Mouse (Mus musculus) lung, postnatal 0 days (tissue): ENCODE measurements around the gene Enox1. TPM values are rescaled to one million over a fixed set of nuclear protein-coding genes. Genes with fewer than 3 reads are reported as not detected.

Experiments used
- ATAC-seq: fragments of 200-750 bp; cut with Nextera tagmentation; 2 replicates; pipeline ENCODE4 v1.8.0; 2017; ENCODE audit warnings: moderate library complexity
- DNase-seq: peaks from one replicate; pipeline ENCODE4 v3.0.0-alpha.2; 2016; ENCODE audit warnings: low spot score
- H3K27ac ChIP-seq: fragments of 300-500 bp; sonication (generic); 2 replicates; pipeline ENCODE4 v1.5.1; 2014; ENCODE audit warnings: antibody characterized with exemption, mild to moderate bottlenecking, low read length, mixed read lengths
- H3K27me3 ChIP-seq: fragments of 300-500 bp; sonication (generic); replicated peaks from 2 replicates; pipeline ENCODE4 v1.6.1; 2014; ENCODE audit warnings: low read length, mixed read lengths; ENCODE audit not compliant: insufficient read depth
- H3K36me3 ChIP-seq: fragments of 300-500 bp; sonication (generic); 2 replicates; pipeline ENCODE4 v1.6.1; 2014; ENCODE audit warnings: low read length, mixed read lengths; ENCODE audit not compliant: insufficient read depth
- H3K4me1 ChIP-seq: fragments of 300-500 bp; sonication (generic); 2 replicates; pipeline ENCODE4 v1.6.1; 2014; ENCODE audit warnings: antibody characterized with exemption, low read depth, low read length, mixed read lengths; ENCODE audit not compliant: insufficient read depth
- H3K4me2 ChIP-seq: fragments of 300-500 bp; sonication (generic); replicated peaks from 2 replicates; pipeline ENCODE4 v1.6.1; 2014; ENCODE audit warnings: low read depth, mild to moderate bottlenecking, low read length, moderate library complexity, mixed read lengths
- H3K4me3 ChIP-seq: fragments of 300-500 bp; sonication (generic); 2 replicates; pipeline ENCODE4 v1.5.1; 2014; ENCODE audit warnings: low read depth, low read length
- H3K9ac ChIP-seq: fragments of 300-500 bp; sonication (generic); replicated peaks from 2 replicates; pipeline ENCODE4 v1.6.1; 2014; ENCODE audit warnings: low read depth, mild to moderate bottlenecking
- H3K9me3 ChIP-seq: fragments of 300-500 bp; sonication (generic); 2 replicates; pipeline ENCODE4 v1.6.1; 2016; ENCODE audit warnings: low read length, mixed read lengths
- CTCF ChIP-seq: IDR thresholded peaks from 2 replicates; pipeline ENCODE4 v1.5.1; 2016; ENCODE audit warnings: antibody characterized with exemption, mild to moderate bottlenecking
- EP300 ChIP-seq: IDR thresholded peaks from 2 replicates; pipeline ENCODE4 v1.6.1; 2016; ENCODE audit warnings: antibody characterized with exemption, mild to moderate bottlenecking, control low read depth
- WGBS: fragments of 180-500 bp; shearing (Covaris S2); extraction: QIAGEN DNeasy Blood & Tissue Kit; methylation state at CpG from one replicate; pipeline ENCODE4 v1.1.7; 2014; 5-methylcytosine and 5-hydroxymethylcytosine counted together
- polyA plus RNA-seq: library from polyadenylated mRNA; unstranded; fragments of >200 nt; fragmentation: Nextera tagmentation; extraction: Ambion mirVana; gene quantifications from 2 replicates; pipeline ENCODE4 v1.2.1, GENCODE M21; 2015

Gene Enox1
- polyA plus RNA-seq, 1 experiment from 2014 or later: 1.5 TPM

GRCm38 (mm10) chr14:77509042-77509441, 352.5 kb downstream of the Enox1 start:
- no peak overlapping the region for H3K27ac ChIP-seq
- no peak overlapping the region for H3K9ac ChIP-seq
- ATAC-seq (no peak), DNase-seq (no peak)
- no peaks in the 10 kb centered on the region for H3K36me3 ChIP-seq
- no peak overlapping the region for H3K4me2 ChIP-seq
- no peak overlapping the region for H3K4me3 ChIP-seq
- H3K9me3 ChIP-seq: no peaks in the 10 kb centered on the region
- no peak for TF ChIP-seq EP300
- no peak for TF ChIP-seq CTCF
- no peaks in the 10 kb centered on the region for H3K27me3 ChIP-seq
- no peaks in the 10 kb centered on the region for H3K4me1 ChIP-seq
- 75% methylated on average over 6 of the region's 6 CpGs for WGBS

DNA sequence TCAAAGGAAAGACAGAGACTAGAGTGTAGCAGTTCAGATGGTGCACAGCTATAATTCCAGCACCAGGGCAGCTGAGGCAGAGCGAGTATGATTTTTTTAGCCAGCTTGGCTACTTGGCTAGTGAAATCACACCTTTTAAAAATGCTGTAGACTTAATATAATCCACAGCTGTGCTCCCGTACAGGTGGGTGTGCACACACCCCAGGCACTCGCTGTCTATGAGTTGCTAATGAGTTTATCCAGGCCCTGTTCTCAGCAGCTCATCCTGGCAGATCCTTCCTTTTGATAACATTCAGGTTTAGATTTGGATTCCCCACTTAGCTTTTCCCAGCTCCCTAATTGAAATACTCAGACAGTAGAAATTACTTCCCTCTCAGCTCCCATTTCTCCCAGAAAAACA, 353.4 kb downstream of the Enox1 start:
- Histone ChIP-seq H3K9me3 (no peaks in the 10 kb centered on the region), H3K4me1 (no peaks in the 10 kb centered on the region), H3K9ac (no peak overlapping the region), H3K4me3 (no peak overlapping the region), H3K27ac (no peak overlapping the region), H3K4me2 (no peak overlapping the region), H3K27me3 (no peaks in the 10 kb centered on the region), H3K36me3 (no peaks in the 10 kb centered on the region)
- no peak for TF ChIP-seq CTCF
- no peak for TF ChIP-seq EP300
- ATAC-seq (no peak), DNase-seq (no peak)
- 53% methylated on average over 3 of the region's 3 CpGs for WGBS

DNA sequence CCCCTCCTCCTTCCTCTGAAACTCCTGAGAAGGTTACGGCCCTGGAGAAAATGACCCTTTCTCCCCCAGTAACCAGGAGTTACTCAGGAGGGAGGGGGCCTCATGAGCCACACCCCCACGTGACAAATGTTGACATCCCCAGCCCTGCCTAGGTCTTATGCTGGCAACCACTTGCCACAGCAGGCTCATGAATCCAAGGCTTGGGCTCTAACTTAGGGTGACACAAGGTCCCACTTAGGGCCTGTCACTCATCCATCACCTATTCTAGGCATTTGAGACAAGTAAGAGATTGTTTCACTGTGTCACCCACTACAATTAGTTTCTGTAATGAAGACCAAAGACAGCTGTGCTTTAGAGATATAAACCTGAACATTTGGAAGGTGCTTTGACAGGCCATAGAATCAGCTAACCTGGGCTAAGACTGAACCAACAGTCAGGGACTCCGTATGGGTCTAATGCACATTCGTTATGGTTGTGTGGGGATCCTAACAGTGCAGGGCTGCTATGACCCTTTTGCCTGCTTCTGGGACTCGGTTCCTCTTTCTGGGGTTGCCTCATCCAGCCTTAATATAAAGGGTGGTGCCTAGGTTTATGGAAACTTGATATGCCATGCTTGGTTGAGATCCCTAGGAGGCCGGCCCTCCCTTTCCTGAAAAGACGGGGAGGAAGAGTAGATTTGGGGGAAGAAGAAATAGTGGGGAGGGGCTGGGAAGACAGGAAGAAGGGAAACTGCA, 354.7 kb downstream of the Enox1 start:
- TF ChIP-seq CTCF: no peak
- no peak for TF ChIP-seq EP300
- Histone ChIP-seq H3K4me2 (no peak overlapping the region), H3K36me3 (no peaks in the 10 kb centered on the region), H3K4me1 (no peaks in the 10 kb centered on the region), H3K9ac (no peak overlapping the region), H3K27ac (no peak overlapping the region), H3K9me3 (no peaks in the 10 kb centered on the region), H3K4me3 (no peak overlapping the region), H3K27me3 (no peaks in the 10 kb centered on the region)
- 72% methylated on average over 7 of the region's 7 CpGs for WGBS
- DNase-seq (no peak), ATAC-seq (no peak)

- Histone ChIP-seq H3K4me1 (no peaks in the 10 kb centered on the region), H3K9me3 (no peaks in the 10 kb centered on the region), H3K4me3 (no peak overlapping the region), H3K27ac (no peak overlapping the region), H3K36me3 (no peaks in the 10 kb centered on the region), H3K4me2 (no peak overlapping the region), H3K27me3 (no peaks in the 10 kb centered on the region), H3K9ac (no peak overlapping the region)
- ATAC-seq (no peak), DNase-seq (no peak)
- 73% methylated on average over 4 of the region's 4 CpGs for WGBS
- TF ChIP-seq EP300 (no peak), CTCF (no peak)
Observed at GRCm38 (mm10) chr14:77518017-77518416, 361.5 kb downstream of the Enox1 start.

DNA sequence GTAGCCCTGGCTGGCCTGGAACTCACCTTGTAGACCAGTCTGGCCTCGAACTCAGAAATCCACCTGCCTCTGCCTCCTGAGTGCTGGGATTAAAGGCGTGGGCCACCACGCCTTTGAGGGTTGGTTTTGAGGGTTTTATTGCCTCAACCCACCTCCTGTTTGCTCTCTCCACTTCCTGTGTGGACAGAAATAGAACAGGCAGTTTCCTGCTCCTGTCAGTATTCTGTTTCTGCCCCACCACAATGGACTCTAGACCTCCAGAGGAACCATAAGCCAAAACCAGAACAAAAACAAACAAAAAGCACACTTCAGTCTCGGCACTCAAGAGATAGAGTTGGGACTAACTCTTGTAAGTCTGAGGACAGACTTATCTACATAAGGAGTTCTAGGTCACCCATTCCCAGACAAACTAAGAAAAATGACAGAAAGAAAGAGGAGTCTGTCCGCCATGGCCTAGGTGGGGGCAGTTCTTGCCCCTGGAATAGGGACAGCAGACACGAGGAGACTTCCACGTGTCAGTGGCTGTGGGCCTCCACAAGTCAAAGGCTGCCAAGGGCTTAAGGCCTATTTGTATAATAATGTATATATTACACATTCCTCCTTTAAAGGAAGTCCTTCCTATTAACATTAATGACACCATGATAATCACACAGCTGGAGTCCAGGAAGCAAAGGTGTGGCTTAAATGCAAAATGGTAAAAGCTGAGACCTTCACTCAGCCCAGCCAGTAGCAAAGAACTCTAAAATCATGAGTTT, 362.6 kb downstream of the Enox1 start:
- Histone ChIP-seq H3K9ac (no peak overlapping the region), H3K9me3 (no peaks in the 10 kb centered on the region), H3K36me3 (no peaks in the 10 kb centered on the region), H3K27me3 (no peaks in the 10 kb centered on the region), H3K4me2 (no peak overlapping the region), H3K27ac (no peak overlapping the region), H3K4me1 (no peaks in the 10 kb centered on the region), H3K4me3 (no peak overlapping the region)
- ATAC-seq: no peak
- WGBS: 50% methylated on average over 7 of the region's 7 CpGs
- DNase-seq: no peak
- TF ChIP-seq EP300 (no peak), CTCF (no peak)

GRCm38 (mm10) chr14:77519701-77520100, 363.1 kb downstream of the Enox1 start:
- ATAC-seq: no peak
- H3K36me3 ChIP-seq: no peaks in the 10 kb centered on the region
- H3K4me3 ChIP-seq: no peak overlapping the region
- H3K4me1 ChIP-seq: no peaks in the 10 kb centered on the region
- H3K27ac ChIP-seq: no peak overlapping the region
- TF ChIP-seq EP300 (no peak), CTCF (no peak)
- H3K9me3 ChIP-seq: no peaks in the 10 kb centered on the region
- DNase-seq: no peak
- 83% methylated on average over 1 of the region's 1 CpGs for WGBS
- no peaks in the 10 kb centered on the region for H3K27me3 ChIP-seq
- H3K4me2 ChIP-seq: no peak overlapping the region
- H3K9ac ChIP-seq: no peak overlapping the region
